Mouse (Mus musculus) olfactory bulb, adult 2 months (tissue): ENCODE results near the gene Fkbp9.

Experiments used
- CTCF ChIP-seq: fragments of 200-500 bp; IDR thresholded peaks from 2 replicates; pipeline ENCODE4 v1.5.1; 2012; ENCODE audit warnings: low read depth, mild to moderate bottlenecking, low read length, moderate library complexity; ENCODE audit not compliant: insufficient read depth
- POLR2A ChIP-seq: fragments of 200-500 bp; IDR thresholded peaks from 2 replicates; pipeline ENCODE4 v1.6.1; 2012; ENCODE audit warnings: mild to moderate bottlenecking, low read depth, low read length, moderate library complexity; ENCODE audit not compliant: insufficient read depth

DNA sequence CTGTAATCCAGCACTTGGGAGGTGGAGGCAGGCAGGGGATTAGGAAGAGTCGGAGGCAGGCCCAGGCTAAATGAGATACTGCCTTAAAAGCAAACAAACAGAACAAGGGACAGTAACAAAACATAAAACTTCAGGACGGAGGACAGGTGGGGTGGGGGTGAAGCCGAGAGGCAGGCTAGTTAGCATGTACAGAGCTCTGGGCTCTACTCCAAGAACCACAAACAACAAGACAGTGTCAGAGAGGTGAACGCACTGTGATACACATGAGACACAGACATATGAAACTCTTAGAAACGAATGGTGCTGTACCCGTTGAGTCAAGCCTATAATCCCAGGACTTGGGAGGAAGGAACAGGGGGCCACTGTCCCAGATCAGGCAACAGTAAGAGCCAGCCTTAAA, 72.0 kb downstream of the Fkbp9 start:
- no peak for TF ChIP-seq CTCF
- TF ChIP-seq POLR2A, result no peak
